Comparison of ENCODE assay signal across 20 mouse cellular contexts in genomic region chr6:77430381-77430780, GRCm38 (mm10).
A peak's percentile ranks its signal among the peaks of the same experiment; 100 is the strongest.
DNase-seq lines count a peak whose midpoint lies in the region; ATAC-seq and TF ChIP-seq lines count a peak whose summit lies in the region.
"Had no signal": no experiment of that assay in that cellular context is flagged by ENCODE, and none has a peak within 500 bp of the region (broad histone marks: within the 10 kb centered on the region; RNA-seq: fewer than 3 reads in every experiment).

No protein-coding gene starts in this region.

- no peak for TF ChIP-seq CTCF in kidney, adult 2 months (conservative IDR thresholded peaks at IDR 0.05; ENCODE audit: insufficient read depth, insufficient read length, low read depth, low read length)
- TF ChIP-seq CTCF in liver, postnatal 0 days (IDR thresholded peaks at IDR 0.05; ENCODE audit: low read depth): no peak

- H3K27ac ChIP-seq in kidney, adult 2 months (ENCODE audit: insufficient read depth, low read depth, low read length): no peak overlapping the region
- no peak overlapping the region for H3K27ac ChIP-seq in liver, postnatal 0 days (ENCODE audit: low read depth)
- H3K27ac ChIP-seq: hindbrain, embryonic 12.5 days; kidney, postnatal 0 days; left cerebral cortex, adult 2 months; lung, embryonic 15.5 days had no signal

- H3K27me3 ChIP-seq in kidney, adult 2 months (replicated peaks; ENCODE audit: control insufficient read depth, insufficient read depth, low read length): no peaks in the 10 kb centered on the region
- H3K27me3 ChIP-seq in liver, postnatal 0 days (ENCODE audit: insufficient read depth, low read length): no peaks in the 10 kb centered on the region
- H3K27me3 ChIP-seq: hindbrain, embryonic 12.5 days; lung, embryonic 15.5 days; megakaryocyte, embryonic 14.5 days had no signal

- H3K4me2 ChIP-seq in liver, postnatal 0 days (ENCODE audit: low read depth, low read length): no peak overlapping the region
- H3K4me2 ChIP-seq: hindbrain, embryonic 12.5 days; lung, embryonic 15.5 days had no signal

- H3K36me3 ChIP-seq in kidney, adult 2 months (ENCODE audit: control insufficient read depth, insufficient read depth, low read length): no peaks in the 10 kb centered on the region
- H3K36me3 ChIP-seq in liver, postnatal 0 days (replicated peaks; ENCODE audit: insufficient read depth, low read length): no peaks in the 10 kb centered on the region
- H3K36me3 ChIP-seq: hindbrain, embryonic 12.5 days; lung, embryonic 15.5 days had no signal

- no peak for TF ChIP-seq EP300 in liver, postnatal 0 days (IDR thresholded peaks at IDR 0.05; ENCODE audit: low read depth)

- no peak for ATAC-seq in liver, postnatal 0 days

- 77% methylated on average over 4 of the region's 4 CpGs for WGBS in kidney, adult 2 months
- 78% methylated on average over 4 of the region's 4 CpGs for WGBS in liver, postnatal 0 days (ENCODE audit: insufficient replicate concordance)

- DNase-seq in gastrocnemius, postnatal 10 days: peak; percentile 4
- no peak for DNase-seq in gastrocnemius, adult 18-20 months (ENCODE audit: low spot score)
- peak; percentile 2 for DNase-seq in kidney, adult 2 months
- DNase-seq in kidney, adult 8-10 months: no peak
- DNase-seq in fibroblast of lung, adult 2 months (ENCODE audit: low read depth): peak; percentile 6
- DNase-seq in heart, postnatal 4 days: peak; percentile 5
- DNase-seq in liver, postnatal 0 days: no peak
- DNase-seq: gastrocnemius, postnatal 14 days; layer of hippocampus, adult 9-11 months; left cerebral cortex, postnatal 4 days; liver; midbrain, embryonic 14.5 days; spleen, adult 18-20 months; thymus, postnatal 36 days had no signal

- H3K9ac ChIP-seq in liver, postnatal 0 days (replicated peaks): no peak overlapping the region
- H3K9ac ChIP-seq: hindbrain, embryonic 12.5 days; lung, embryonic 15.5 days had no signal

- H3K4me3 ChIP-seq in kidney, adult 2 months (ENCODE audit: insufficient read depth, low read depth, low read length): no peak overlapping the region
- no peak overlapping the region for H3K4me3 ChIP-seq in liver, postnatal 0 days (ENCODE audit: low read depth, low read length)
- H3K4me3 ChIP-seq: hindbrain, embryonic 12.5 days; left cerebral cortex, adult 2 months; lung, embryonic 15.5 days; megakaryocyte, embryonic 14.5 days; myocyte had no signal

- no peaks in the 10 kb centered on the region for H3K4me1 ChIP-seq in kidney, adult 2 months (ENCODE audit: control insufficient read depth, insufficient read depth, low read length)
- H3K4me1 ChIP-seq in liver, postnatal 0 days (ENCODE audit: insufficient read depth): no peaks in the 10 kb centered on the region
- H3K4me1 ChIP-seq: hindbrain, embryonic 12.5 days; lung, embryonic 15.5 days; megakaryocyte, embryonic 14.5 days had no signal

- H3K9me3 ChIP-seq in liver, postnatal 0 days (ENCODE audit: low read length): no peaks in the 10 kb centered on the region
- H3K9me3 ChIP-seq: hindbrain, embryonic 12.5 days; lung, embryonic 15.5 days; megakaryocyte, embryonic 14.5 days had no signal

- TF ChIP-seq POLR2A in kidney, adult 2 months (IDR thresholded peaks at IDR 0.05; ENCODE audit: low read depth, low read length): no peak

Comparison
In these comparisons a context has a peak if more than half of its experiments do, and no peak if none do; other contexts are left out.
1. DNase-seq: peak in gastrocnemius, postnatal 10 days (single experiment), kidney, adult 2 months (single experiment), fibroblast of lung, adult 2 months (single experiment) and heart, postnatal 4 days (single experiment); none in gastrocnemius, adult 18-20 months (single experiment), kidney, adult 8-10 months (0 of 2) and liver, postnatal 0 days (single experiment).